Mouse (Mus musculus) c-Kit-negative CD71-positive TER-119-positive erythroid progenitor cells, embryonic 14.5 days (primary cell): ENCODE data around the gene Stmn1.

Experiments
- DNase-seq: peaks from one replicate; pipeline ENCODE4 v3.0.0-alpha.2; 2013; ENCODE audit warnings: low read depth, low spot score

Stmn1 gene

GRCm38 (mm10) chr4:134514309-134514930 is 46.3 kb downstream of the Stmn1 start:
- DNase-seq, result no peak

- no peak for DNase-seq
These were observed 47.5 kb downstream of the Stmn1 start for GRCm38 (mm10) chr4:134515614-134516013.

GRCm38 (mm10) chr4:134516981-134517380 is 48.9 kb downstream of the Stmn1 start:
- DNase-seq, result no peak

GRCm38 (mm10) chr4:134517719-134518118 is 49.6 kb downstream of the Stmn1 start:
- DNase-seq, result no peak

- DNase-seq, result no peak
These were observed 50.4 kb downstream of the Stmn1 start for GRCm38 (mm10) chr4:134518541-134518940.

- no peak for DNase-seq
These were observed 51.2 kb downstream of the Stmn1 start for GRCm38 (mm10) chr4:134519281-134519680.
